Mouse (Mus musculus): ENCODE measurements around the gene Gjb6. TPM values are rescaled to one million over a fixed set of nuclear protein-coding genes. Genes with fewer than 3 reads are reported as not detected.

The Gjb6 gene
- 0.65 TPM in 1 of 2 replicates, not detected in the other for polyA plus RNA-seq (2015; fragmentation: Nextera tagmentation; extraction: Ambion mirVana)

DNA sequence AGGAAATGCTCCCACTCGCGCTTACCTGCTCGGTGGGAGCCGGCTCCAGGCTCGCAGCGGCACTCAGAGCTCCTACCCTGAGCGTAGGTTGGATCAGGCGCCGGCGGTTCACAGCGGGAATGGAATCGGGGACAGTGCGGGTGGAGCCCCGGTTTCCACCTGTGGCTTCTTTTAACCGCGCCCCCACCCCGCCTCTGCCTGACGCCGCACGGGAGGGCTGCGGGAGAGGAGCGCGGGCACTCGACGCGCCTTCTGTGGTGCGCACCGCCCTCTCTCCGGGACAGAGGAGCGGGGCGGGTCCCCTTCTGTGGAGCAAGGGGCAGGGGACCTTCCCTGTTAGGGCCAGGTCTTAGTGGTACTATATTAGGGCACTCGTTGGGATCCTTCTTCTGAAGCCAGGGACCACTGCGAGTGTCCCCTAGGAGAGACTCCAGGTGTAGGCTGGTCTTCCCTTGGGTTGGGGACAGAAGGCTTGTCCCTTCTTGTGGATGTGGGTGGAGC is at the start of gene Gjb6:
Gene Gjb6 (minus strand): TSS at position 451 of the 501 bp plus-strand sequence.

DNA sequence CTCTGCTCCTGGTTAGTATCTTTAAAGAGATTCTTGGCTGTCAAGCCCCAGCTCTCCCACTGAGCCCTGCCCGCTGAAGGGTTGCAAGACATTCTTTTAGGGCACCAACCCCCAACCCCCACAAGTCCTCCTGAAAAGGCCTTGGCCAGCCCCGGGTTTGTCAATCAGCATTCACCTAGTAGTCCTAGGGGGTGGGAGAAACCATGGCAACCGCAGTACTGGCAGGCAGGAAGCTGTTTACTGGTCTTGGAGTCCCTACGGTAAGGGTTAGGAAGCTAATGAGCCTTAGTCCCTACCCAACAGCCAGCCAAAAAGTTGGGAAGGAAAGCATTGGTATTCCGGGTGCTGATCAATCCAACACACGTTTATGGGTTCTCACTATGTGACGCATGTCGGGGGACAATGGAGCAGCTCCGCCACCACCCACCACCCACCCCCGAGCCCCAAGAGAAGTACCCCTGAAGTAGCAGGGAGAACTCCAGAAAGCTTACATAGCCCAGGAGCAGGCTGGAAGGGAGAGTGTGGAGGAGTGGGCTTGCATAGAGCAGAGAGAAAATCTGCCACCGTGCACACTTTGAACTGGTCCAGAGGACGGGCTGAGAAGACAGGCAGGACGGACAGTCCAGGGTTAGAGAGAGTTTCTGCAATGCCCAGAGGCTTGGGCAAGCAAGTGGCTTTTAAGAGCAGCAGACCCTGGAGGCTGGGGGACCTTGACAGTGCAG is 17.4 kb downstream of the Gjb6 start, which contains the start of gene Gm4491:
Gene Gm4491 (minus strand): TSS at position 61 of the 722 bp plus-strand sequence.

GRCm38 (mm10) chr14:57104106-57105023 is 29.0 kb downstream of the Gjb6 start, which contains the start of gene Gjb2:
Gjb2 (minus strand) TSS chr14:57104702.

Other genes with a start within 250 kb of the Gjb6 start
- gene Zmym2, start 247.0 kb downstream of the Gjb6 start, polyA plus RNA-seq (2015; fragmentation: Nextera tagmentation; extraction: Ambion mirVana) = 14.0 and 16.0 TPM in 2 replicates
- gene Gja3, start 75.5 kb downstream of the Gjb6 start, polyA plus RNA-seq (2015; fragmentation: Nextera tagmentation; extraction: Ambion mirVana) = 34.8 and 41.1 TPM in 2 replicates
- 0.47 and 2.2 TPM in 2 replicates for gene Gjb2, start 28.9 kb downstream of the Gjb6 start, polyA plus RNA-seq (2015; fragmentation: Nextera tagmentation; extraction: Ambion mirVana)
- not detected in 2 replicates for gene Gm4491, start 17.7 kb downstream of the Gjb6 start, polyA plus RNA-seq (2015; fragmentation: Nextera tagmentation; extraction: Ambion mirVana)